Mouse (Mus musculus) neural tube, embryonic 12.5 days (tissue): Measurements from ENCODE around the gene Cmtr2. TPM values are rescaled to one million over a fixed set of nuclear protein-coding genes. Genes with fewer than 3 reads are reported as not detected.

Experiments
- ATAC-seq: fragments of 200-750 bp; cut with Nextera tagmentation; 2 replicates; pipeline ENCODE4 v1.8.0; 2017; ENCODE audit warnings: low read depth, mild to moderate bottlenecking, moderate TSS enrichment, moderate library complexity; ENCODE audit not compliant: low FRiP score
- H3K27ac ChIP-seq: fragments of 300-500 bp; sonication (generic); 2 replicates; pipeline ENCODE4 v1.5.1; 2016
- H3K27me3 ChIP-seq: fragments of 300-500 bp; sonication (generic); replicated peaks from 2 replicates; pipeline ENCODE4 v1.6.1; 2016; ENCODE audit warnings: mild to moderate bottlenecking
- H3K36me3 ChIP-seq: fragments of 300-500 bp; sonication (generic); 2 replicates; pipeline ENCODE4 v1.6.1; 2016; ENCODE audit warnings: mild to moderate bottlenecking
- H3K4me1 ChIP-seq: fragments of 300-500 bp; sonication (generic); 2 replicates; pipeline ENCODE4 v1.6.1; 2016
- H3K4me2 ChIP-seq: fragments of 300-500 bp; sonication (generic); replicated peaks from 2 replicates; pipeline ENCODE4 v1.6.1; 2016; ENCODE audit warnings: mild to moderate bottlenecking
- H3K4me3 ChIP-seq: fragments of 300-500 bp; sonication (generic); 2 replicates; pipeline ENCODE4 v1.5.1; 2016
- H3K9ac ChIP-seq: fragments of 300-500 bp; sonication (generic); 2 replicates; pipeline ENCODE4 v1.6.1; 2016; ENCODE audit warnings: mild to moderate bottlenecking
- H3K9me3 ChIP-seq: fragments of 300-500 bp; sonication (generic); 2 replicates; pipeline ENCODE4 v1.6.1; 2016; ENCODE audit warnings: mild to moderate bottlenecking
- WGBS: fragments of 180-500 bp; shearing (Covaris S2); methylation state at CpG from one replicate; pipeline ENCODE4 v1.1.7; 2016; 5-methylcytosine and 5-hydroxymethylcytosine counted together
- polyA plus RNA-seq: library from polyadenylated mRNA; unstranded; fragments of >200 nt; fragmentation: Nextera tagmentation; extraction: Ambion mirVana; gene quantifications from 2 replicates; pipeline ENCODE4 v1.2.1, GENCODE M21; 2016

Cmtr2 gene
- polyA plus RNA-seq: 10.8 and 12.2 TPM in 2 replicates

DNA sequence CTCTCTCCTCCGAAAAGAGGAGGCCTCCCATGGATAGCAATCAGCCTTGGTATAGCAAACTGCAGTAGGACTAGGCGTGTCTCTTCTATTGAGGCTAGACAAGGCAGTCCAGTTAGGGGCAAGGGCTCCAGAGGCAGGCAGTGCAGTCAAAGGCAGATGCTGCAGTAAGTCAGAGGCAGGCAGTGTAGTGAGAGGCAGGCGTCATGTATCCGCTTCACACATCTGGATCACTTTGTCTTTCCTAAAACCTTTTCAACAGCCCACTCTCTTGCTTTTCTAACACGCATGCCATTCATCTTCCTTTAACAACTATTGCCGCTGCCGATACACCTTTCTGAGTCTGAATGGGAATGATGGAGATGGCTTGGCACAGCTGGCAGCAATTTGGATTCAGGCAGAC is at the start of gene Cmtr2:
TSS of gene Cmtr2 (plus strand) at position 301 of the 400 bp plus-strand sequence.
- 70% methylated on average over 7 of the region's 7 CpGs for WGBS
- no peak within 1 kb of the TSS for H3K4me3 ChIP-seq
- no peak within 1 kb of the TSS for H3K4me2 ChIP-seq
- peaks cover 11% of the 10 kb centered on the region for H3K4me1 ChIP-seq
- H3K27me3 ChIP-seq: no peaks in the 10 kb centered on the region
- ATAC-seq: no peak
- no peaks in the 10 kb centered on the region for H3K9me3 ChIP-seq
- no peak within 1 kb of the TSS for H3K27ac ChIP-seq
- H3K36me3 ChIP-seq: no peaks in the 10 kb centered on the region
- no peak within 1 kb of the TSS for H3K9ac ChIP-seq

DNA sequence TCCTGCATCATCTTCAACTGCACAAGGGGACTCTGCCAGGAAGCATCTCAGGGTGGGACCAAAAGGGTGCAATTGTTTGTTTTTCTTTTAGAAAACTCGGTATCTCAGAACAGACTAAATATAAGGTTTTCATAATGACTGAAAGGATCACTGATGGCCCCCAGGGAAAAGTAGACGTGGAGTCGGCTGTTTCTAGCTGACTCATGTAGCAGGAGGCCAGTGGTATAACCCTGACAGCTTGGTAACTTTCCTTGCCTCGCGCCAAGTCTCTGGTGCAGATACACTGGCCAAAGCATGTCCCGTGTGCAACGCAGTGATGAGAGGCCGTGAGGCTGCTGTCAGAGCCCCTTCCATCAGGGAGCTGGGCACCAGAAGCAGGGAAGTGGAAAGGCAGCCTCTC is 49.2 kb upstream of the Cmtr2 start:
- Histone ChIP-seq H3K9me3 (no peaks in the 10 kb centered on the region), H3K9ac (no peak overlapping the region), H3K4me1 (0 out of 2 replicates have a peak, but pooled peaks cover 6% of the 10 kb centered on the region), H3K27ac (no peak overlapping the region), H3K4me2 (no peak overlapping the region), H3K36me3 (no peaks in the 10 kb centered on the region), H3K4me3 (no peak overlapping the region), H3K27me3 (peaks cover 26% of the 10 kb centered on the region)
- ATAC-seq: no peak
- 78% methylated on average over 8 of the region's 8 CpGs for WGBS

DNA sequence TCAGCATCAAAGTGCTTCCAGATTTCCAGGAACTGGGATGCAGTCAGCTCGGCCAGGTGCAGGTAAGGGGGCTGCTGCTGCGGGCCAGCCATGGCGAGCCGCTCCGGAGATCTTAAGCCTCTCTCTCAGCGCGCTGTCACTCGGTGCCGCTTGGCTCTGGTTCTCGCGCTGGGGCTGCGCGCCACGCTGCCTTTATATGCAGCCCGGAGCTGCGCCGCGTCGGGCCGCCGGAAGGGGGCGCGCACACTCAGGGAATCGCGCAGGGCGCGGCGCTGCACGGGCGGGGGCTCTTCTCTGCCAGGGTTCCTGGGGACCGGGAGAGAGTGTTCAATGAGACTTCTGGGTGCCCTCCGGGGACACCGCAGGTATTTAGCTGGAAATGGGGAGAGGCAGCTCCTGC is 47.4 kb upstream of the Cmtr2 start, which contains the start of gene Calb2:
TSS of gene Calb2 (minus strand) at position 165 of the 400 bp plus-strand sequence.
- Histone ChIP-seq H3K4me2 (peak within 1 kb of the TSS; percentile 49), H3K4me3 (no peak within 1 kb of the TSS), H3K9me3 (no peaks in the 10 kb centered on the region), H3K27me3 (peaks cover 26% of the 10 kb centered on the region), H3K27ac (no peak within 1 kb of the TSS), H3K4me1 (0 out of 2 replicates have a peak, but pooled peaks cover 6% of the 10 kb centered on the region), H3K36me3 (no peaks in the 10 kb centered on the region), H3K9ac (peak within 1 kb of the TSS; percentile 35; the same call in 1 of the 2 replicates)
- peak; percentile 70; the same call in 1 of the 2 replicates for ATAC-seq
- under 1% methylated on average over 33 of the region's 33 CpGs for WGBS

DNA sequence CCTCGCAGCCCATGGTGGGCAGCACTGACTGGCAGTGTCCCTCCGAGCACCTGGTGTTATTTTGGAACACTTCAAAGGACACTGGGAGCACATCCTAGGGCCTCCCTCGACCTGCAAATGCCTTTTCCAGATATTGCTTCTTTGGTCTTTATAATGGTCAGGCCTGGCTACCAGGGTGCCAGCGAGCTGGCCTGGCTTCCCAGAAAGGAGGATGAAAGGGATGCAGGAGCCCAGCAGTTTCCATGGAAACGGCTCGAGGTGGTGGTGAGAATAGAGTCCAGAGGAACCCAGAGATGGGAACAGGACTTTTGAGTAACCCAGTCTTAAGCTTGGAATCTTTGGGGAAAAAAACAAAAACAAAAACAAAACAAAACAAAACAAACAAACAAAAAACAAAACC is 43.3 kb upstream of the Cmtr2 start:
- ATAC-seq: no peak
- WGBS: 49% methylated on average over 6 of the region's 6 CpGs
- peaks cover 25% of the 10 kb centered on the region for H3K27me3 ChIP-seq
- H3K4me1 ChIP-seq: 0 out of 2 replicates have a peak, but pooled peaks cover 6% of the 10 kb centered on the region
- H3K9me3 ChIP-seq: no peaks in the 10 kb centered on the region
- no peak overlapping the region for H3K27ac ChIP-seq
- no peak overlapping the region for H3K4me3 ChIP-seq
- no peaks in the 10 kb centered on the region for H3K36me3 ChIP-seq
- H3K4me2 ChIP-seq: no peak overlapping the region
- H3K9ac ChIP-seq: no peak overlapping the region

DNA sequence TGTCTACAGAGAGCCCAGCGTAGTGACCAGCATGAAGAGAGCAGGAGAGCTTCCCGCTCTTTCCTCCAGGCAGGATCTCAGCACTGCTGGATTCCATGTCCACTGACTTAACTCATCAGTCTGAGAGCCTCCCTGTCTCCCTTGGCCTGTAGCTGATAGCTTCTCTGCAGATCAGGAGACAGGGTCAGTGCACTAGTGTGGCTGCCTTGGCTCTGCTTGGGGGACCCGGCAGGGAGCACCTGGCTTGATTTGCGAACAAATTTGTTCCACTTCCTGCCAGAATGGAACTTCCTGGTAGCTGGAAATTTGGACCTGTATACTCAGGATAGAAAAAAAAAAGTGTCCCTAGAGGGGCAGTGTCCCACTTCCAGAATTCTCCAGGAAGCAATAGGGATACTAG is 40.6 kb upstream of the Cmtr2 start:
- Histone ChIP-seq H3K4me2 (no peak overlapping the region), H3K9me3 (no peaks in the 10 kb centered on the region), H3K27ac (no peak overlapping the region), H3K27me3 (no peaks in the 10 kb centered on the region; the same call in 1 of the 2 replicates), H3K36me3 (no peaks in the 10 kb centered on the region), H3K9ac (no peak overlapping the region), H3K4me3 (no peak overlapping the region), H3K4me1 (peaks cover 6% of the 10 kb centered on the region; the same call in 1 of the 2 replicates)
- 87% methylated on average over 4 of the region's 4 CpGs for WGBS
- ATAC-seq: no peak

DNA sequence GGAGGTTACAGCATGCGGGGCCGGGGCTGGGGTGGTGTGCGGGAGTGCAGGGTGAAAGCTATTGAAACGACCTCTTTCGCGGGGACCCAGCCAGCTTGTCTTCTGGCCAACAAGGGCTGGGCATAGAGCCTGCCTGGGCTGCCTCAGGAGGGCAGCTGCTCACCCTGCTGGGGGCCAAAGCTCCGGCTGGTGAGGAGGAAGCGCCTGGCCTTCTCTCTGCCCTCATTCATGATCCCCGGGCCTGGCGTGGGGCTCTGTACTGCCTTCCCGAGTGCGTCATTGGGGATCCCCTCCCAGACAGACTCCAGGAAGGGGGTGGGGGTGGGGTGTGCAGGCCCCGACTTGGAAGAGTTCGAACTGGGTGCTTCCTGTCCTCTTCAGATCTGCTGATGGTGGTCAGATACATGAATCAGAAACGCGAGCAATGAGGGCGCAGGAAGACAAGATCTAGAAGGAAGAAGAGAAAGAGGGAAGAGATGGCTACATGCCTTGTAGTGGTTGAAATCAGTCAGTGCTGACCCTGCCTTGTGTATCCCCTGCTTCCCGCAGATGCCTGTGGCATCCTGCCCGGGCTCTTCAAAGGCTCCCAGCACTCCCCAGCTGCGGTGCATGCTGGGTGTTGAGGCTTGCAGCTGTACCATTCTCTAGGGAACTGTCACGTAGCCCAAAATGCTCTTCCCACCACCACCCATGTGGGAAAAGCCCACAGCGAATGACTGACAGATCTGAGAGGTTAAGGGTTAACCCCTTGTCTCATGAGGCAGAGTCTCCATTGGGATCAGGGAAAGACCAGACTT is 37.9 kb upstream of the Cmtr2 start:
- no peaks in the 10 kb centered on the region for H3K9me3 ChIP-seq
- WGBS: 35% methylated on average over 22 of the region's 22 CpGs
- H3K27me3 ChIP-seq: no peaks in the 10 kb centered on the region
- peaks cover 6% of the 10 kb centered on the region for H3K4me1 ChIP-seq
- no peak overlapping the region for H3K9ac ChIP-seq
- peak; percentile 41; the same call in 1 of the 2 replicates for ATAC-seq
- H3K36me3 ChIP-seq: no peaks in the 10 kb centered on the region
- no peak overlapping the region for H3K27ac ChIP-seq
- H3K4me2 ChIP-seq: peak overlapping the region; percentile 20; the same call in 1 of the 2 replicates
- no peak overlapping the region for H3K4me3 ChIP-seq

DNA sequence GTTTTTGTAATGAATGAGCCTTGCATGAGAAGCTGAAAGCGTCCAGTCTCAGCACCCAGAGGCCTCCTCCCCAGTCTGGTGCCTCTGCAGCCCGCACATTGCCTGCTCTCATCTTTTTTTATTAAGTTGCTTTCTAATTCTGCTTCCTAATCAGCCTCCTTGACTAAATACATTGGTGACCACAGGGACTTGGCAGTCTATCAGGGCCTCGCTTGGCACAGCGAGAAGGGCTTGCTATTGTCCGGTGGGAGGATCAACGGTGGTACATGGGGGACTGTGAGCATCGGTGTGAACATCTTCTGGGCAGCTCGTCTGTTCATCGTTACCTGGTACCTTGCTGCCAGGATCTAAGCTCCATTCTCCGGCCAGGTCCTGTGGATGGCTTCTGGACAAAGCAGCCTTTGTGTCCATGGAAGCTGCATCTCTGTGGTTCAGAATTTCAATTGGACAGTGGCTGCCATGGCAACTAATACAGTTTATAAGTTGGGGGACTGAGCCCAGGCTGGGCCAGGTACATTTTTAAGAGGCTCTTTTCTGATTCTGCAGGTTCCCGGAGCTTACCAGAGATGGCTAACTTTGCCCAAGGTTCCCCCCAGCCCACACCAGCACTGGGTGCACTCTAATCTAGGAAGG is 32.6 kb upstream of the Cmtr2 start:
- WGBS: 82% methylated on average over 11 of the region's 11 CpGs
- H3K9me3 ChIP-seq: no peaks in the 10 kb centered on the region
- H3K4me2 ChIP-seq: no peak overlapping the region
- no peak for ATAC-seq
- no peak overlapping the region for H3K9ac ChIP-seq
- H3K36me3 ChIP-seq: no peaks in the 10 kb centered on the region
- no peaks in the 10 kb centered on the region; the same call in 1 of the 2 replicates for H3K4me1 ChIP-seq
- no peaks in the 10 kb centered on the region for H3K27me3 ChIP-seq
- H3K27ac ChIP-seq: no peak overlapping the region
- H3K4me3 ChIP-seq: no peak overlapping the region

DNA sequence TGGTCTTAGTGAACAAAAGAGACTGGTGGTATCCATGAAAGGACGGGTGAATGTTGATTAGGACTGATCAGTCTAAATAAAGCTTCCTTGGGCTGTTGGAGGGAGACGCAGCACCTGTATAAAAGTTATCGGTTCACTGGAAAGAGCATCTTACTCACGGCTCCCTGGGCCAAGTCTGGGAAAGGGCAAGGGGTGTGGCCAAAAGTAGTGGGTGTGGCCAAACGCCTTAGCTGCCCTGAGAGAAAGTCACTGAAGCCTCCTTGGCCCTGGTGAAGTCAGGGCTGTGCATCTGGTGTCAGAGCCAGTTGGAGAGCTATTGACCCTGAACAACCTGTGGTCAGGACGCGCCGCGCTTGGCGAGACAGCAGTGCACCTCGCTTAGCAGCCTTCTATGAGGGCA is 31.7 kb upstream of the Cmtr2 start:
- no peaks in the 10 kb centered on the region for H3K9me3 ChIP-seq
- WGBS: 29% methylated on average over 11 of the region's 11 CpGs
- H3K27ac ChIP-seq: no peak overlapping the region
- H3K36me3 ChIP-seq: no peaks in the 10 kb centered on the region
- H3K27me3 ChIP-seq: no peaks in the 10 kb centered on the region
- H3K9ac ChIP-seq: no peak overlapping the region
- ATAC-seq: no peak
- no peak overlapping the region for H3K4me2 ChIP-seq
- H3K4me1 ChIP-seq: no peaks in the 10 kb centered on the region; the same call in 1 of the 2 replicates
- H3K4me3 ChIP-seq: no peak overlapping the region

DNA sequence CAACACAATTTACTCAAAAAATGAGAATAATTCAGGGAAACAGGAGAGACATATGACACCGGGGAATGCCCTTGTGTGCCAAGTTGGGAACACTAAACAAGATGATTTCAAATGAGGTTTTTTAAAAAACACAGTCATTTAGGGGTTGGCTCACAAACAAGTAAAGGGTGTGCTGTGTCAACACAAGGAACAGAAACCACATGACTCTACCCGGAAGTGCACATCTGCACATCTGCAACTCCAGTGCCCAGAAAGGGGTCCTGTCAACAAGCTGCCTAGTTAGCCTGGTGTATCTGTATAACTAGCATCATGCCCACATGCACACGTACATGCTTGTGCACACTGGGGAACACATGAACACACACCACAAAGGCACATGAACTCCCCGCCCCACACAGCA is 29.9 kb upstream of the Cmtr2 start:
- Histone ChIP-seq H3K27me3 (no peaks in the 10 kb centered on the region), H3K9me3 (no peaks in the 10 kb centered on the region), H3K4me3 (no peak overlapping the region), H3K36me3 (no peaks in the 10 kb centered on the region), H3K9ac (no peak overlapping the region), H3K4me2 (no peak overlapping the region), H3K4me1 (no peaks in the 10 kb centered on the region; the same call in 1 of the 2 replicates), H3K27ac (no peak overlapping the region)
- no peak for ATAC-seq
- 87% methylated on average over 4 of the region's 4 CpGs for WGBS

DNA sequence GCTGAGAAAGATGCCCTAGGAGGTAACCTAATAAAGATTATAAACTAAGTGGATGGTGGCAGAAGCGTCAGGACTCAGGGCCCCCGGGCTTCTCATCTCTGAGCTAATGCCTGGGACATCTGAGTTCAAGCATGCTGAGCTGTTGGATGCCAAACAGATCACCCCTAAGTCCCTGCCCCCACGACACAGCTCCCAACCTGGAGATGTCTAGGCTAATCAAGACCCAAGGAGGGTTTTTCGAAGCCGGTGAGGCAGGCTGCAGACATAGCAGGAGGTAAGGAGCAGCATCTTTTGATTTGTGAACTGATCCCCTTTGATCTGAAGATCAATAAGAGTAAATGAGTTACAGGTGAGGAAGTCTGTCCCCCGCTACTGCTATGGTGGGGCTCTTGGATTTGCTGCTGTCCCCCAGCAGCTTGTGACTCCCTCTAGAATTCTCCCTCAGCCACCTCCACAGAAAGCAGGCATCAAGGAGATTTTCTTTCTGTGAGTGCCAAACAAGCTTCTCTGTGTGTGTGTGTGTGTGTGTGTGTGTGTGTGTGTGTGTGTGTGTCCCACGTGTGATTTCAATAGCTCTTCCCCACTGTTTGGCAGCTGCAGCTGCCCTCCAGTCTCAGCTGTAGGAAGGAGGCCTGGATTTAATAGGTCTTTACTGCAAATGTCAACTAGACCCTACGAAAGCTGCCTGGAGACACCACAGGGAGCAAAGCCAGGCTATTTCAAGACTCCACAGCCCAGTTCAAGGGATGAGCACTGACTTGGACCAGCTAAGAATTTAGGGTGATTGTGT is 26.3 kb upstream of the Cmtr2 start:
- no peak for ATAC-seq
- 23% methylated on average over 8 of the region's 8 CpGs for WGBS
- no peak overlapping the region for H3K27ac ChIP-seq

DNA sequence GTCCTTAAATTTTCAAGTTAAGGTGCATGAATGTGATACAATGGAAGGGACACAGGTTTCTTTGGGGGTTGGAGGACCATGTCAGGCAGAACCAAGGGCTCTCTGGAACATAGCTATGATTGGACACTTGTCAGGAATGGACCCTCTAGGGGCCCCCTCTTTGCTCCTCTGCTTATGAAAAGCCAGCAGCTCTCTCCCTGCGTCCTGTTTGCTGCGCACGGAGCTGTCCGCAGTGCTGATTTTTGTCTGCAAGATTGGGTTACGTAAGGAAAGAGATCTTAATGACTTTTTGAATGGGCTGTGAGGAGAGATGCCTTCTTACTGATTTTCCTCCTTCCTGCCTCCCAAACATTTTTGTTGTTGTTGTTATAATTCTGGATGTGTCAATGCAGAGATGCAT is 18.8 kb upstream of the Cmtr2 start:
- Histone ChIP-seq H3K27ac (no peak overlapping the region), H3K4me2 (no peak overlapping the region), H3K4me3 (no peak overlapping the region), H3K4me1 (no peaks in the 10 kb centered on the region), H3K9me3 (no peaks in the 10 kb centered on the region), H3K27me3 (no peaks in the 10 kb centered on the region), H3K9ac (no peak overlapping the region), H3K36me3 (no peaks in the 10 kb centered on the region)
- ATAC-seq: no peak
- under 1% methylated on average over 5 of the region's 5 CpGs for WGBS

More for the DNA sequence above, 26.3 kb upstream of the Cmtr2 start:
- no peak overlapping the region for H3K4me3 ChIP-seq
- H3K9me3 ChIP-seq: no peaks in the 10 kb centered on the region
- no peaks in the 10 kb centered on the region for H3K27me3 ChIP-seq
- no peaks in the 10 kb centered on the region for H3K36me3 ChIP-seq
- no peaks in the 10 kb centered on the region for H3K4me1 ChIP-seq
- no peak overlapping the region for H3K4me2 ChIP-seq
- H3K9ac ChIP-seq: no peak overlapping the region

DNA sequence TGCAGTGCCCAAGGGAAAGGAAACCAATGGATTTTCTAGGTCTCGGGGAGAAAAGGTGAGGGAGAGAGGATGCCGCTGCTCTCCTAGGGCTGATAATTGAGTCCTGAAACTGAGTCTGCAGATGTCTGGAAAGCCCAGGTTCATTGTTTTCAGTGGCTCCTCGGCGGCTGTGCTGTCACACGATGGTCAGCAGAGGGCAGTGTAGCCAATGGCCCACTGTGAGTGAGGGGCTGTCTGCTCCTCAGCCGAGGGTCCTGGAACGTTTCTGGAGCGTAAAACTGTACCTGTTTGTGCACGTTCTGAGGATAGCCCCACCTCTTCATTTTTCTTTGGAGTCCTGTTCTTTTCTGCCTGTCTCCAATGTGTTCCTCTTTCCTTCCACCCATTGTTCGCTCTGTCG is 13.7 kb upstream of the Cmtr2 start:
- H3K27me3 ChIP-seq: no peaks in the 10 kb centered on the region
- H3K9me3 ChIP-seq: no peaks in the 10 kb centered on the region
- ATAC-seq: no peak
- no peaks in the 10 kb centered on the region for H3K4me1 ChIP-seq
- 30% methylated on average over 11 of the region's 11 CpGs for WGBS
- no peaks in the 10 kb centered on the region for H3K36me3 ChIP-seq
- H3K4me2 ChIP-seq: no peak overlapping the region
- H3K27ac ChIP-seq: no peak overlapping the region
- no peak overlapping the region for H3K4me3 ChIP-seq
- H3K9ac ChIP-seq: no peak overlapping the region
